Mouse (Mus musculus) liver, embryonic 14 days (tissue): ENCODE measurements around the gene Trrap. TPM values are rescaled to one million over a fixed set of nuclear protein-coding genes. Genes with fewer than 3 reads are reported as not detected.

ENCODE experiments used
- polyA plus RNA-seq: library from polyadenylated mRNA; depleted of rRNA; stranded (reverse); fragments of >200 nt; gene quantifications from 2 replicates; pipeline ENCODE4 v1.2.3, GENCODE M21; 2012; rRNA removed

Gene Trrap
- polyA plus RNA-seq, result 17.9 and 19.6 TPM in 2 replicates

DNA sequence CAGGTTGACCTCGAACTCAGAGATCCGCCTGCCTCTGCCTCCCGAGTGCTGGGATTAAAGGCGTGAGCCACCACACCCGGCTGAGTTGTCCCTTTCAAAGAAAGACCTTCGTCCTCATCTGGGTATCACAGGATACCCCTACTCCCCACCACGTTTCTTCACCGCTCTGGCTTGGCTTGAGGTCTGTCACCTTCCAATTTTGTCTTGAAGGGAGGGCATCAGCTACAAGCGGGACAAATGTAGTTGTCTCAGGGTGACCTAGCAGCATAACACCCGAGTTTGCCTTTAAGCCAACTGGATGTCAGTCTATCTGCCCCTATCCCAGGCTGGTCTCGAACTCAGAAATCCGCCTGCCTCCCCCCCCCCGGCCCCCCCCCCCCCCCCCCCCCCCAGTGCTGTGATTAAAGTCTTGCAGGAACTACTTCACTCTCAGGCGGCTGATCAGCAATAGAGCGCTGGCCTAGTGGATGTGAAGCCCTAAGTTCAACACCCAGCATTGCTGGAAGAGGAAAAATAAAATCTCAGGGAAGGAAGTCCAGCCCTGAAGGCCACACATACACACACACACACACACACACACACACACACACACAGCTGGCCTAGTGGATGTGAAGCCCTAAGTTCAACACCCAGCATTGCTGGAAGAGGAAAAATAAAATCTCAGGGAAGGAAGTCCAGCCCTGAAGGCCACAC is at the start of gene Trrap:
Gene Trrap, plus strand, starts transcription at position 627 of the 693 bp plus-strand sequence.

GRCm38 (mm10) chr5:144761161-144761868 is 6.2 kb upstream of the Trrap start, which contains the start of gene Tmem130:
TSS of gene Tmem130 (minus strand) at chr5:144761818.

Other genes with a start within 250 kb of the Trrap start
- 0.01 TPM in 2 replicates for gene Nptx2, start 221.8 kb upstream of the Trrap start, polyA plus RNA-seq
- gene Tmem130, start 5.9 kb upstream of the Trrap start, polyA plus RNA-seq, result 0.15 and 0.16 TPM in 2 replicates
- 1.4 TPM in 2 replicates for gene Smurf1, start 198.1 kb downstream of the Trrap start, polyA plus RNA-seq